Mouse (Mus musculus) thymus, postnatal 10 days (tissue): ENCODE measurements at regions not wholly inside any gene's neighbourhood (a gene's known extent, or its start where the extent isn't known, plus 50 kb on each side); places are given as distances from the start of the nearest gene placed in this dataset.

Source experiments
- DNase-seq, 2 experiments: peaks; one replicate each; pipeline ENCODE4 v3.0.0; 2021; ENCODE audit warnings: low spot score in 2 of 2

DNA sequence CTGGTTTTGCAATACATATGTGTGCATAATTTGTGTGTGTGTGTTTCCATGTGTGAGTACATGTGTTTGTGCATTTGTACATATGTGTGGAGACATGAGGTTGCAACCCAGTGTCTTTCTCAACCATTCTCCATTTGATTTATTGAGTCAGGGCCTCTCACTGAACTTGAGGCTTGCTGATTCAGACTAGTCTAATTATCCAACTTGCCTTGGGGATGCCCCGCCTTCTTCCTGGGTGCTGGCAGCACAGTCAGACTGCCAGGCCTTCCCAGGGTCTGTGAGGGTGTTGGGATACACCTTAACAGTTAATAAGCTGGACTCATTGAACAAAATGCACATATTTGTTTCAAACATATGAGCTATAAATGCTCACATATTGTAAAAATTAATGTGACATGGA, 56.1 kb upstream of the Pde7b start:
- DNase-seq = no peak

DNA sequence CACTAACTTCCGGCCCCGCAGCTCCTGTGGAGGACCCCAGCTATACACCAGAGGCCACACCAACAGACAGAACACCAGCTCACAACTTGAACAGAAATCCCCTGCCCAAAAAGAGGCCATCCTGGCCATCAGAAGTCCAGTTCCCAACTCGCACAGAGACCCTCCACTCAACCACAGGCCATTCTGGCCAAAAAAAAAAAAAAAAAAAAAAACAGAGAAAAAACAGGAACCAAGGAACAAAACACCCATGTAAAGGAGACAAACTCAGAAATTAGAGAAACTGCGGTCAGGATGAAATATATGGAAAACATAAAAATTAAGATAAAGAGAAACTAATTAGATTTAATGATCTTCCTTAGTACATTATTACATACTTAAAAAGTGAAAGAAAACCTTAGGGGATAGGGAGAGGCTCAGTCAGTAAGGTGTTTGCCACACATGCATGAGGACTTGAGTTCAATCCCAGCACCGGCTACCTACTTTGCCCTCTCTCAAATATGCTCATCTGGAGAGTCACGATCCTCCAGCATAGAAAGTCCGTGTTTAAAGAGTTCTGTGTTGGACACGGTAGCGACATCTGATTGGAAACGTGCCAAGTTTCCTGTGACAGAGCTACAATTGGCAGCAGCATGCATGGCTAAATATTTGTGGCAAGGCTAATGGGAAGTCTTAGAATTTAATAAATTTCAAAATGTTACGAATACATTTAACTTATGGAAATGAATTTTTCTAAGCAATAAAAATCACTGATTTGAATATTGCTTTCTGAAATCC, 51.9 kb upstream of the Pde7b start:
- DNase-seq = no peak

DNA sequence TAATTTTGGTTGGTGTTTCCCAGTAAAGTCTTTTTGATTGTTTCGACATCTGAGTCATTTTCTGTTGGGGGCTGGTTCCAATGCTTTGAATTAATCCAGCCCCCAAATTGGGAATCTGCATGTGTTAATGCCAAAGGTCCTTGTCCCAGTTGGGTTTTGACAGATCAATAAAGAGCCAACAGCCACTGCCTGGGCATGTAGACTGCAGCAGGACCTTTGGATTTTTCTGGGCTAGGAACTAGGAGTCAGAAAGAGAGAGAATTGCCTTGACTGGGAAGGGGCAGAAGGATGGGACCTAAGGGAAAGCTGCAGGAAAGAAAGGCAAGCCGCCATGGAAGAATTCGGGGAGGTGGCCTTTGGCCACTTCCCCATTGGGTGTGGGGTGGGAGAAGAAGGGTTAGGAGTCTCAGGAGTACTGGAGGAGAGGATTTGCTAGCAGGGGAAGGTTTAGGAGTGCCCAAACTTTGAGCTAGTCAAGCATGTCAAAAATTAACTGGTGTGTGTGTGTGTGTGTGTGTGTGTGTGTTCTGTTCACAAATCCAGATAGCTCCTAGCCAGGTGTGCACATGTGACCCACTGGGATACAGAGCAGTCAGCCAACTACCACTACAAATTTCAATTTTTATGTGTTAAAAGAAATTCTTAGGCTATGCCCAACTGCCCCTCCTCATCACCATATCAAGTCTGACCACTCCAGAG, 51.0 kb upstream of the Pde7b start:
- no peak for DNase-seq
